Mouse (Mus musculus): ENCODE data around the gene Inhbe. TPM values are rescaled to one million over a fixed set of nuclear protein-coding genes. Genes with fewer than 3 reads are reported as not detected.

The Inhbe gene
- polyA plus RNA-seq, 1 experiment from 2014 or later = 0.15 TPM

DNA sequence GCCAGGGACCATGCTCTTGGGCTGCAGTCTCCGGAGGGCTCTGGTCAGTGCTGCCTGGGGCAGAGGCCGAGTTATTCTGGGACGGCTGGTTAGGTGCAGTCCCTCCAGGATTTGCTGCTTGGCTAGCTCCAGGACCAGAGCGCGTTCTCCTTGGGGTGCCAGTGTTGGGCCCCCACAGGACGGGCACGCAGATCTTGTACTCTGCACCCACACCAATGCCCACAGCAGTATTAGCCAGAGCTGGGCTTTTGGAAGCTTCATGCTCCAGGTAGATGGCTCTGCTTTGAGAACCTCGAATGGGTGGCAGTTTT lies 3.0 kb downstream of the Inhbe start:
- 76% methylated on average over 8 of the region's 8 CpGs for whole genome bisulfite sequencing
- DNase-seq (ENCODE audit: low spot score) (no peak), ATAC-seq (ENCODE audit: insufficient number of reproducible peaks, low FRiP score, low TSS enrichment, low read depth) (no peak)
- Histone ChIP-seq H3K4me3 (ENCODE audit: low read depth, low read length) (no peak overlapping the region), H3K27ac (replicated peaks; ENCODE audit: low read depth, low read length) (no peak overlapping the region), H3K9ac (ENCODE audit: low read length) (no peak overlapping the region), H3K9me3 (ENCODE audit: control insufficient read depth, low read length) (no peaks in the 10 kb centered on the region), H3K27me3 (ENCODE audit: control insufficient read depth, insufficient read depth, low read length) (no peaks in the 10 kb centered on the region), H3K36me3 (ENCODE audit: control insufficient read depth, insufficient read depth, low read length) (no peaks in the 10 kb centered on the region), H3K4me2 (ENCODE audit: low read depth, severe bottlenecking) (peak overlapping the region; percentile 36; the same call in 1 of the 2 replicates), H3K4me1 (ENCODE audit: control insufficient read depth, insufficient read depth, low read length) (no peaks in the 10 kb centered on the region)

DNA sequence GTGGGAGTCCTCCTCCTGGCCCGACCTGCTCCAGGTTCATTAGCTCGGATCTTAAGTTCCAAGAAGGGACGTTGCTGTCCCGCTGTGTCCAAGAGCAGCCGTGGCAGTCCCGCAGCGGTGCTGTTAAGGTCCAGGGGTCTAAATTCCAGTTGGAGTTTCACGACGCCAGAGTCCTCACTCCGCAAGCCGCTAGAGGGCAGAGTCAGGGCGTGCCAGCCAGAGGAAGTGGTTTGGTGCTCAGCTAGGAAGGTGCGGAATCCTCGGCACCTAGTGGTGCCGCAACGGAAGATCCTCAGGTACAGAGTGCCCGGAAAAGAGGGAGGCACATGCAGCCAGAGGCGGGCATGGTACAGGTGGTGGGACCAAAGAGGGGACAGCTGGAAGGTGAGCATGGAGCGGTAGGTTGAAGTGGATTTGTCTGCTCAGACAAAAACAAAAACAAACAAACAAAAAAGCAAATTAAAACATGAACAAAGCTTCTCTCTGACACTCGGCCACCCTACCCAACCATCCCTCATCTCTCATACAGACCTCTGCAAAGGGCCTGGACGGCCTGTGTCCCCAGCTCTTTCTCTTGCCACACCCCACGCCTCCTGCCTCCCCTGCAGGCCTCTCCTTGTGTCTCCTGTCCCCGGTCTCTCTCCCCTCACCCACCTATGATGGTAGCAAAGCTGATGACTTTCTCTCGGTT lies 3.5 kb downstream of the Inhbe start:
- no peaks in the 10 kb centered on the region for H3K9me3 ChIP-seq (ENCODE audit: control insufficient read depth, low read length)
- ATAC-seq (ENCODE audit: insufficient number of reproducible peaks, low FRiP score, low TSS enrichment, low read depth) (peak; percentile 65), DNase-seq (ENCODE audit: low spot score) (peak; percentile 87)
- H3K27ac ChIP-seq (replicated peaks; ENCODE audit: low read depth, low read length) = no peak overlapping the region
- H3K27me3 ChIP-seq (ENCODE audit: control insufficient read depth, insufficient read depth, low read length) = no peaks in the 10 kb centered on the region
- H3K4me3 ChIP-seq (ENCODE audit: low read depth, low read length) = no peak overlapping the region
- H3K4me2 ChIP-seq (ENCODE audit: low read depth, severe bottlenecking) = peak overlapping the region; percentile 36
- H3K36me3 ChIP-seq (ENCODE audit: control insufficient read depth, insufficient read depth, low read length) = no peaks in the 10 kb centered on the region
- 12% methylated on average over 24 of the region's 24 CpGs for WGBS
- no peaks in the 10 kb centered on the region for H3K4me1 ChIP-seq (ENCODE audit: control insufficient read depth, insufficient read depth, low read length)
- H3K9ac ChIP-seq (ENCODE audit: low read length) = peak overlapping the region; percentile 34

DNA sequence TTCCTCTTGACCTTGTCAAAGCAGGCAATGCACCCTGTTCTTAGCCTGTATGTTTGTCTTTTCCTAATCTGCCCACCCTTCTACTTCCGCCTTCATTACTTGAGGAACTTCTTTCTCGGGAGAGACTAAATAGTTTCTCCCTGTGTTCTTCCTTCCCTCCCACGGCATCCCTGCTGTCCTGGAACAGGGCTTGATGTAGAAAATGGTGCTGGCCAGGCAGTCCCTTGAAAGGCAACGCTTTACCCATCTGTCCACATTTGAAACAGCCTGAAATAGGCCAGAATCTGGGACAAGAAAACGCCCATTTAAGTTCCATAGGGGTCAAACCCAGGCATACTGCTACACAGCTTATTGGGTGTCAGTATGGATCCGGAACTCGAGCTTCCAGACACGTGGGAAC lies 4.4 kb downstream of the Inhbe start:
- DNase-seq (ENCODE audit: low spot score) (no peak), ATAC-seq (ENCODE audit: insufficient number of reproducible peaks, low FRiP score, low TSS enrichment, low read depth) (no peak)
- 81% methylated on average over 8 of the region's 8 CpGs for WGBS
- no peak overlapping the region for H3K4me3 ChIP-seq (ENCODE audit: low read depth, low read length)
- H3K4me2 ChIP-seq (ENCODE audit: low read depth, severe bottlenecking) = no peak overlapping the region
- no peaks in the 10 kb centered on the region for H3K9me3 ChIP-seq (ENCODE audit: control insufficient read depth, low read length)
- H3K9ac ChIP-seq (ENCODE audit: low read length) = no peak overlapping the region
- H3K27ac ChIP-seq (replicated peaks; ENCODE audit: low read depth, low read length) = no peak overlapping the region
- no peaks in the 10 kb centered on the region for H3K4me1 ChIP-seq (ENCODE audit: control insufficient read depth, insufficient read depth, low read length)
- H3K27me3 ChIP-seq (ENCODE audit: control insufficient read depth, insufficient read depth, low read length) = no peaks in the 10 kb centered on the region
- H3K36me3 ChIP-seq (ENCODE audit: control insufficient read depth, insufficient read depth, low read length) = no peaks in the 10 kb centered on the region

DNA sequence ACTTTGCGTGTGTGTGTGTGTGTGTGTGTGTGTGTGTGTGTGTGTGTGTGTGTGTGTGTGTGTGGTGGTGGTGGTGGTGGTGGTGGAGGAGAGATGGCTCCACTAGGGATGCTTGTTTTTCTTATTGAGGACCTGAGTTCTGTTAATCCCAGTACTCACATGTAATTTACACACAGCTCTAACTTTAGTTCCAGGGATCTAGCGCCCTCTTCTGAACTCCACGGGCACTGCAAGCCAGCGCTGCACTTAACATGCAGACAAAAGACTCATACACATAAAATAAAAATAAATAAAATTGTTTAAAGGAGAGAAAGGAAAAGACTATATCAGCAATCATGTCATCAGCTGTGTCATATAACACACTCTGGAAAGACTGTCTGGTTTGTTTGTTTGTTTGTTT lies 5.3 kb downstream of the Inhbe start:
- no peak overlapping the region for H3K9ac ChIP-seq (ENCODE audit: low read length)
- H3K4me3 ChIP-seq (ENCODE audit: low read depth, low read length) = no peak overlapping the region
- no peak overlapping the region for H3K27ac ChIP-seq (replicated peaks; ENCODE audit: low read depth, low read length)
- 76% methylated on average over 4 of the region's 4 CpGs for WGBS
- H3K9me3 ChIP-seq (ENCODE audit: control insufficient read depth, low read length) = no peaks in the 10 kb centered on the region
- no peak overlapping the region for H3K4me2 ChIP-seq (ENCODE audit: low read depth, severe bottlenecking)
- no peak for DNase-seq (ENCODE audit: low spot score)
- no peak for ATAC-seq (ENCODE audit: insufficient number of reproducible peaks, low FRiP score, low TSS enrichment, low read depth)
- H3K36me3 ChIP-seq (ENCODE audit: control insufficient read depth, insufficient read depth, low read length) = no peaks in the 10 kb centered on the region
- no peaks in the 10 kb centered on the region for H3K27me3 ChIP-seq (ENCODE audit: control insufficient read depth, insufficient read depth, low read length)
- H3K4me1 ChIP-seq (ENCODE audit: control insufficient read depth, insufficient read depth, low read length) = no peaks in the 10 kb centered on the region

DNA sequence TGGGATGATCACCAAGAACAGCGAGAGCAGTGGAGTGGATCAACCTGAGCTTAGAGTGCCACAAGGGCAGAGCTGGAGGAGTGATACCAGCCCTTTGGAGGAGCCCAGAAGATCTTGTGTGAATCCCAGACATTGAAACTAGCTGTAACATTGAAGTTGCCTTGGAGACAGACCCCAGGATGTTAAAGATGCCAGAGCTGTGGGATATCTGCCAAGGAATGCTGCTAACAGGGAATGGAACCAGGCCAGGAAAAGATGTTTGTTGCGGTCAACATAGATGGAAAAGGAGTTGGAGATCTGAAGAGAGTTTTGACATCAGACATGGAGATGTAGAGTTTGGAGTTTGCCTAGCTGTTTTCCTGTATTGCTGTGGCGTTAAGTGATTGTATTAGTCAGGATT lies 8.0 kb downstream of the Inhbe start:
- no peak for ATAC-seq (ENCODE audit: insufficient number of reproducible peaks, low FRiP score, low TSS enrichment, low read depth)
- Histone ChIP-seq H3K36me3 (ENCODE audit: control insufficient read depth, insufficient read depth, low read length) (no peaks in the 10 kb centered on the region), H3K4me2 (ENCODE audit: low read depth, severe bottlenecking) (no peak overlapping the region), H3K27ac (replicated peaks; ENCODE audit: low read depth, low read length) (no peak overlapping the region), H3K27me3 (ENCODE audit: control insufficient read depth, insufficient read depth, low read length) (no peaks in the 10 kb centered on the region), H3K9me3 (ENCODE audit: control insufficient read depth, low read length) (no peaks in the 10 kb centered on the region), H3K9ac (ENCODE audit: low read length) (no peak overlapping the region), H3K4me3 (ENCODE audit: low read depth, low read length) (no peak overlapping the region), H3K4me1 (ENCODE audit: control insufficient read depth, insufficient read depth, low read length) (no peaks in the 10 kb centered on the region)
- WGBS = 85% methylated on average over 3 of the region's 3 CpGs
- no peak for DNase-seq (ENCODE audit: low spot score)

DNA sequence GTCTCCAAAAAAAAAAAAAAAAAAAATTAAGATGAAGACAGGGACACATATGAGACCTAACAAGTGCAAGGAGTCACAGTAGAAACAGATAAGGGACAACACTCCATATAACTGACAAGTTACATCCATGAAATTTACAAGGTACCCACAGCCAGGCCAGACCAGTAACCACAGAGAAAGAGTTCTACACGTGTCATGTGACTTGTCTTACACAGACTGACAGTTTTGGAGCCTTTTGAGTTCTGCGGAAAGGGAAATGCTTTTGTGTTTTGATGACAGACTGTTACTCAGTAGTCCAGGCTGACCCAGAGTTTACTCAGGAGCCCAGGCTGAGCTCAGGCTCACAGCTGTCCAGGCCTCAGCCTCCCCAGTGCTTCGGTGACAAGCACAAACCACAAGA lies 11.2 kb downstream of the Inhbe start:
- Histone ChIP-seq H3K27ac (replicated peaks; ENCODE audit: low read depth, low read length) (no peak overlapping the region), H3K27me3 (ENCODE audit: control insufficient read depth, insufficient read depth, low read length) (0 out of 2 replicates have a peak, but pooled peaks cover 2% of the 10 kb centered on the region), H3K9me3 (ENCODE audit: control insufficient read depth, low read length) (no peaks in the 10 kb centered on the region), H3K9ac (ENCODE audit: low read length) (no peak overlapping the region), H3K36me3 (ENCODE audit: control insufficient read depth, insufficient read depth, low read length) (no peaks in the 10 kb centered on the region), H3K4me1 (ENCODE audit: control insufficient read depth, insufficient read depth, low read length) (0 out of 2 replicates have a peak, but pooled peaks cover 3% of the 10 kb centered on the region), H3K4me3 (ENCODE audit: low read depth, low read length) (no peak overlapping the region), H3K4me2 (ENCODE audit: low read depth, severe bottlenecking) (no peak overlapping the region)
- 71% methylated on average over 3 of the region's 3 CpGs for WGBS
- DNase-seq (ENCODE audit: low spot score) (no peak), ATAC-seq (ENCODE audit: insufficient number of reproducible peaks, low FRiP score, low TSS enrichment, low read depth) (no peak)

DNA sequence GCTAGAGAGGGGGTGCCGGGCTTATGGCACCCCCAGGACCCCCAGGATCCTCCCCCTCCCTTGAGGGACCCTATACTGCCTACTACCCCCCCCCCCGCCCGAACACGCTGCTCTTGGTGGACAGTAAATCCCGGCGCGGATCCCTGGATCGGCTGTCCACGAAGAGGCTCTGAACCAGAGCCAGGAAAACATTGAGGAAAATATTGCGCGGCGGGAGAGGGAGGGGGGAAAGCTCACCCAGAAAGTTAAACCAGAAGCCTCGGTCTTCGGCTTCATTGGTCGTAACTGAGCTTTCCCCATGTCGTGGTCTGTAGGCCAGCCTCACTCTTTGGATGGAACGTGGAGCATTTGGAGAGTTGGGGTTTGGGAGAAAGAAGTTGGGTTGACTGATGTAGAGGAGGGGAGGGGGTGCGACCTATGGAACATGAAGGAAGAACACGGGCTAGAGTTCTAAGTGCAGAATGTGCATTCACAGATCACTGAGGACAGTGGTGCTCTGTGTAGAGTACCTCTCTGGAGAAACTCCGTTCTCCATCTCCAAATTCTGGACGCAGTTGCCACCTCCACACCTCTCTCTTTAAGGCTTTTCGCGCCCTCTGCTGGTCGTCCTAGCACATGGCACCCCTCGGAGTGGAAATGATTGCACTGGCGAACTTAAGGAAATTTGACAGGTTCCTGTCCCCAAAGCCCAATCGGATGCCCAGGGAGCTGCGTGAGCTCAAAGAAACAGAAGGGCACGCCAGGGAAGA lies 12.1 kb downstream of the Inhbe start, which contains the start of gene Gli1:
TSS of gene Gli1 (minus strand) at position 84 of the 749 bp plus-strand sequence.
- Histone ChIP-seq H3K27me3 (ENCODE audit: control insufficient read depth, insufficient read depth, low read length) (0 out of 2 replicates have a peak, but pooled peaks cover 2% of the 10 kb centered on the region), H3K9ac (ENCODE audit: low read length) (peak within 1 kb of the TSS; percentile 70), H3K27ac (replicated peaks; ENCODE audit: low read depth, low read length) (peak within 1 kb of the TSS; percentile 82), H3K4me2 (ENCODE audit: low read depth, severe bottlenecking) (peak within 1 kb of the TSS; percentile 89), H3K9me3 (ENCODE audit: control insufficient read depth, low read length) (no peaks in the 10 kb centered on the region), H3K4me3 (ENCODE audit: low read depth, low read length) (peak within 1 kb of the TSS; percentile 48), H3K4me1 (ENCODE audit: control insufficient read depth, insufficient read depth, low read length) (0 out of 2 replicates have a peak, but pooled peaks cover 3% of the 10 kb centered on the region), H3K36me3 (ENCODE audit: control insufficient read depth, insufficient read depth, low read length) (no peaks in the 10 kb centered on the region)
- ATAC-seq (ENCODE audit: insufficient number of reproducible peaks, low FRiP score, low TSS enrichment, low read depth) (peak; percentile 36; the same call in 1 of the 2 replicates), DNase-seq (ENCODE audit: low spot score) (peak; percentile 93)
- WGBS = under 1% methylated on average over 29 of the region's 29 CpGs

DNA sequence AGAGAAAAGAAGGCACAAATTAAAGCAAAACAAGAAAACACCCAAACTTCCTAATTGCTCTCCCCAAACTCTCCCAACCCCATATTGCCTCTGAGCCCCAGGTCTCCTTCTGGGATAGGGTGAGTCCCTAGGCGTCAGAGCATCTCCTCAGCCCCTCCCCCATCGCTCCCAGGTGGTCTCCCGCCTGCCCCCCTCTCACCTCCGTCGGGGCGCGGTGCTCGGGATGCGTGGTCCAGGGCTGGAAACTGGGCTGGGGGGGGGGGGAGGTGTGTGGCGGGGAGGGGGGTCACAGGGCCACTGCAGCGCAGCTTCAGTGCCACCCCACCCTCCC lies 12.9 kb downstream of the Inhbe start:
- Histone ChIP-seq H3K4me2 (ENCODE audit: low read depth, severe bottlenecking) (peak overlapping the region; percentile 89), H3K4me3 (ENCODE audit: low read depth, low read length) (peak overlapping the region; percentile 48), H3K36me3 (ENCODE audit: control insufficient read depth, insufficient read depth, low read length) (no peaks in the 10 kb centered on the region), H3K27ac (replicated peaks; ENCODE audit: low read depth, low read length) (peak overlapping the region; percentile 82), H3K9ac (ENCODE audit: low read length) (peak overlapping the region; percentile 70), H3K4me1 (ENCODE audit: control insufficient read depth, insufficient read depth, low read length) (0 out of 2 replicates have a peak, but pooled peaks cover 3% of the 10 kb centered on the region), H3K27me3 (ENCODE audit: control insufficient read depth, insufficient read depth, low read length) (0 out of 2 replicates have a peak, but pooled peaks cover 2% of the 10 kb centered on the region), H3K9me3 (ENCODE audit: control insufficient read depth, low read length) (no peaks in the 10 kb centered on the region)
- peak; percentile 68 for DNase-seq (ENCODE audit: low spot score)
- ATAC-seq (ENCODE audit: insufficient number of reproducible peaks, low FRiP score, low TSS enrichment, low read depth) = 0 out of 2 replicates have a peak, but pooled peaks have one; percentile 23
- WGBS = 0% methylated on average over 4 of the region's 11 CpGs
